Mouse (Mus musculus): ENCODE measurements around the gene Cul3. TPM values are rescaled to one million over a fixed set of nuclear protein-coding genes. Genes with fewer than 3 reads are reported as not detected.

Gene Cul3
- polyA plus RNA-seq, 1 experiment from 2014 or later = 42.4 TPM

DNA sequence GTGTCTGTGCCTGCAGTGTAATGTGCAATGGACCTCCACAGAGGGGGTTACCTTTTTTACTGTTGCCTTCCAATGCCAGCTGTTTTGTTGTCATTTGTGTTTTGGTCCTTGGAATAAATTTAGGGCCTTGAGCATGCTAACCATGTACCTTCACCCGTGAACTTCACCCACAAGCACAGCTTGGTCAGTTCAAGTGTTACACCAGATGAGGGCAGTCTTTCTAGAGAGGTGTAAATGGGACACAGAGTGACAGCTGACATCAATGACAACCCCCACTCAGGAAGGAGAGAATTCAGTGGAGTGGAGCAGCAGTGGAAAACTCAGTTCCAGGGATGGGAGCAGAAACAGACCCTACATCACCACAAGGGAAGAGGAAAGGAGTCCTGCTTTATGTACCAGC is 109.7 kb downstream of the Cul3 start:
- ATAC-seq (replicated peaks; ENCODE audit: insufficient number of reproducible peaks, low FRiP score, low TSS enrichment) = no peak
- H3K36me3 ChIP-seq (ENCODE audit: control insufficient read depth, insufficient read depth, low read length) = no peaks in the 10 kb centered on the region

DNA sequence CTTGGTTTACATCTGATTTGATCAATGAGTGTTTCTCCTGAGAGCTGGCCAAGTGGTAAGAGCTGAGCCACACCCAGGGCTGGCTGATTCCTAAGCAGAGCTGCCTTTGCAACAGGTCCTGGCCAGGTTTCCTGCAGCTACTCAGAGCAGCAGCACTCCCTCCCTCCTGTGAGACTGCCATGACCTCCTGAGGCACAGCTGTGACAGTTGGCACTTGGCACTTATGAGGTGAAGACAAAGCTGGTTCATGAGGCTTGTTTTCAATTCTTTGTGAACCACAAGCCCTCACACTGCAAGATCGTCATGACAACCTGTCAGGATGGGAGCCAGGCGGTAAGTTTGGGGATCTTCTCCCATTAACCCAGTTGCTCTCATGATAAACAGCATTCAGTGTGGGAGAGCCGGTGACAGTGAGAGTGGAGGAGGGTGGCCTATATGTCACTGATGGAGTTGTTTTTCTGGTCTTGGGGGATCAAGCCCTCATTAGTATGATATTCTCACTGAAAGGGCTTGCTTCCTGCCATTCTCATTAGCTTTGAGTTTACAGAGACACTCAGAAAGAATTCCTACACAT is 115.4 kb downstream of the Cul3 start:
- no peaks in the 10 kb centered on the region for H3K4me1 ChIP-seq (ENCODE audit: control insufficient read depth, insufficient read depth, low read length)
- H3K9me3 ChIP-seq (replicated peaks; ENCODE audit: control insufficient read depth, low read length) = no peaks in the 10 kb centered on the region
- no peak overlapping the region for H3K27ac ChIP-seq (ENCODE audit: low read depth, low read length)
- no peak overlapping the region for H3K4me2 ChIP-seq
- H3K36me3 ChIP-seq (ENCODE audit: control insufficient read depth, insufficient read depth, low read length) = no peaks in the 10 kb centered on the region
- 26% methylated on average over 3 of the region's 3 CpGs for WGBS (ENCODE audit: insufficient replicate concordance)
- ATAC-seq (replicated peaks; ENCODE audit: insufficient number of reproducible peaks, low FRiP score, low TSS enrichment) = no peak
- H3K4me3 ChIP-seq (ENCODE audit: low read depth, low read length) = no peak overlapping the region
- H3K9ac ChIP-seq (ENCODE audit: low read depth, low read length) = no peak overlapping the region
- no peaks in the 10 kb centered on the region for H3K27me3 ChIP-seq (ENCODE audit: control insufficient read depth, insufficient read depth, low read length)

More for the DNA sequence above, 109.7 kb downstream of the Cul3 start:
- H3K4me1 ChIP-seq (ENCODE audit: control insufficient read depth, insufficient read depth, low read length) = no peaks in the 10 kb centered on the region
- H3K9me3 ChIP-seq (replicated peaks; ENCODE audit: control insufficient read depth, low read length) = no peaks in the 10 kb centered on the region
- H3K4me3 ChIP-seq (ENCODE audit: low read depth, low read length) = no peak overlapping the region
- H3K27ac ChIP-seq (ENCODE audit: low read depth, low read length) = no peak overlapping the region
- no peaks in the 10 kb centered on the region for H3K27me3 ChIP-seq (ENCODE audit: control insufficient read depth, insufficient read depth, low read length)
- WGBS (ENCODE audit: insufficient replicate concordance) = 53% methylated on average over 1 of the region's 1 CpGs
- H3K9ac ChIP-seq (ENCODE audit: low read depth, low read length) = no peak overlapping the region
- H3K4me2 ChIP-seq = no peak overlapping the region

DNA sequence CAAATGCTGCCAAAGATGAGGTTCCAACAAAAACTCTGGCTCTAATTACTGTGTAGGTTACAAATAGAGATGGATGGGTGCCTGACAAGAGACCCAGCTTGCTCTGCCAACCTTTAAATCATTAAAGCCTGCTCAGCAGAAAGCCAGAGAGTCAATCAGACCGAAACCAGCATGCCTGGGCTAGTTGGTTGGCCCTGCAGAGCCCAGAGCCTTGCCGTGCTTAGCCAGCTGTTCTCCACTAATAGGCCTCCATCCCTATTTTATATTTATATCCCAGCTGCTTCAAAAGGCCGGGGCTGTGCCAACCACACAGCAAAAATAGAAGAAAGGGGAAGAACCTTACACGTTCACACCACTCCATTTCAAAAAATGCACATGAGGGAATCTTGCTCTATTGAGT is 119.1 kb downstream of the Cul3 start:
- H3K9ac ChIP-seq (ENCODE audit: low read depth, low read length) = no peak overlapping the region
- ATAC-seq (replicated peaks; ENCODE audit: insufficient number of reproducible peaks, low FRiP score, low TSS enrichment) = no peak
- H3K9me3 ChIP-seq (replicated peaks; ENCODE audit: control insufficient read depth, low read length) = no peaks in the 10 kb centered on the region
- H3K4me3 ChIP-seq (ENCODE audit: low read depth, low read length) = no peak overlapping the region
- H3K4me1 ChIP-seq (ENCODE audit: control insufficient read depth, insufficient read depth, low read length) = no peaks in the 10 kb centered on the region
- 64% methylated on average over 4 of the region's 4 CpGs for WGBS (ENCODE audit: insufficient replicate concordance)
- no peaks in the 10 kb centered on the region for H3K27me3 ChIP-seq (ENCODE audit: control insufficient read depth, insufficient read depth, low read length)
- H3K27ac ChIP-seq (ENCODE audit: low read depth, low read length) = no peak overlapping the region
- no peak overlapping the region for H3K4me2 ChIP-seq
- H3K36me3 ChIP-seq (ENCODE audit: control insufficient read depth, insufficient read depth, low read length) = no peaks in the 10 kb centered on the region

DNA sequence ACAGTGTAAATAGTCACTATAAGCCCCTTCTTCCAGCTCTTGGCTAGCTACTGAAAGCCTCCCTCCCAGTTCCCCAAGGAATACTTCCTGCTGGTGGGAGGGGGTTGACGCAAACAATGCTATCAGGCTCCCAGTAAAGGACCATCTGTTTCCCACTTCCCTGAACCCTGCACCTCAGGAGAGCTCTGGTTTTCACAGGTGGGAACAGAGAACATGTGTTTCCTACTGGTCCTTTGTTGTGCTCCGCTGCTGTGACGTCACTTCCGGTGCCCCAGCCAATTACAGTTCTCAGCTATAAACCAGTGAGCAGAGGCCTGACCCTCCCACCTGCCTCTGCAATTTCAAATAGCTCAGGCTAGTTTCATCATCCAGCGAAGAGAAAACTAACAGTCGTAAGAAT is 122.0 kb downstream of the Cul3 start, which contains the start of gene Fam124b:
Gene Fam124b (minus strand): TSS at position 206 of the 400 bp plus-strand sequence.
- Histone ChIP-seq H3K4me2 (no peak within 1 kb of the TSS), H3K4me3 (ENCODE audit: low read depth, low read length) (no peak within 1 kb of the TSS), H3K4me1 (ENCODE audit: control insufficient read depth, insufficient read depth, low read length) (no peaks in the 10 kb centered on the region), H3K9me3 (replicated peaks; ENCODE audit: control insufficient read depth, low read length) (no peaks in the 10 kb centered on the region), H3K36me3 (ENCODE audit: control insufficient read depth, insufficient read depth, low read length) (no peaks in the 10 kb centered on the region), H3K9ac (ENCODE audit: low read depth, low read length) (no peak within 1 kb of the TSS), H3K27me3 (ENCODE audit: control insufficient read depth, insufficient read depth, low read length) (no peaks in the 10 kb centered on the region), H3K27ac (ENCODE audit: low read depth, low read length) (0 out of 2 replicates have a peak within 1 kb of the TSS, but pooled peaks have one; percentile 5)
- peak; percentile 68; the same call in 1 of the 2 replicates for ATAC-seq (replicated peaks; ENCODE audit: insufficient number of reproducible peaks, low FRiP score, low TSS enrichment)
- 56% methylated on average over 6 of the region's 6 CpGs for WGBS (ENCODE audit: insufficient replicate concordance)

Other genes starting within 250 kb of the Cul3 start
- 0.26 and 0.27 TPM in 2 replicates for gene Fam124b, start 122.0 kb downstream of the Cul3 start, polyA plus RNA-seq (2014; fragmentation: Nextera tagmentation; extraction: Ambion mirVana)
- not detected in 2 replicates for gene Gm45261, start 121.0 kb upstream of the Cul3 start, polyA plus RNA-seq (2014; fragmentation: Nextera tagmentation; extraction: Ambion mirVana)